Mouse (Mus musculus) bone marrow macrophage, adult 2 months (primary cell): ENCODE results near the gene Ccnb2.

Experiments used
- CTCF ChIP-seq: IDR thresholded peaks from 2 replicates; pipeline ENCODE4 v1.5.1; 2012; ENCODE audit warnings: low read depth, mild to moderate bottlenecking, low read length, moderate library complexity
- POLR2A ChIP-seq: IDR thresholded peaks from 2 replicates; pipeline ENCODE4 v1.6.1; 2012; ENCODE audit warnings: mild to moderate bottlenecking, low read depth, low read length, borderline replicate concordance

DNA sequence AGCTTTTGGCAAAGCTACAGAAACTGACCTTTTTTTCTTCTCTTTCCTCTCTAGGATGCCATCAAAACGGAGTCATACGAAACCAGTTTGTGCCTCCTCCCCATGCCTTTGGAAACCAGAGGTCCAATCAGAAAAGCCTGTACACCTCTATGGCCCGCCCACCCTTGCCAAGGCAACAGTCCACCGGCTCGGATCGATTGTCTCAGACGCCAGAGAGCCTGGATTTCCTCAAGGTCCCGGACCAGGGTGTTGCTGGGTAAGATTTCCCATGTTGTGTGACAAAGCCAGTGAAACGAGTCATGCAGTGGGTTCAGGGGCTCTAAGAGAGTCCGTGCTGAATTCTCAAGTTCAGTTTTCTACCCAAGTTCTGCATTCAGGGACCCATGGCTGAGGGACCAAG, 37.6 kb downstream of the Ccnb2 start:
- TF ChIP-seq CTCF (no peak), POLR2A (no peak)
